Mouse (Mus musculus) c-Kit-positive CD71-positive TER-119-negative erythroid progenitor cells, embryonic 14.5 days (primary cell): ENCODE data around the gene Wnk3.
A peak's percentile ranks its signal among the peaks of the same experiment; 100 is the strongest.
"Not testable (repeated sequence)": the region's sequence is repeated elsewhere in the genome, so short reads cannot be mapped to it uniquely, and the experiment has no call there.

Experiments used
- DNase-seq: peaks from one replicate; pipeline ENCODE4 v3.0.0-alpha.2; 2013; ENCODE audit warnings: low read depth

The Wnk3 gene

GRCm38 (mm10) chrX:151197778-151198177, at the start of gene Wnk3:
Gene Wnk3, plus strand, starts transcription at chrX:151198078.
- no peak for DNase-seq

DNA sequence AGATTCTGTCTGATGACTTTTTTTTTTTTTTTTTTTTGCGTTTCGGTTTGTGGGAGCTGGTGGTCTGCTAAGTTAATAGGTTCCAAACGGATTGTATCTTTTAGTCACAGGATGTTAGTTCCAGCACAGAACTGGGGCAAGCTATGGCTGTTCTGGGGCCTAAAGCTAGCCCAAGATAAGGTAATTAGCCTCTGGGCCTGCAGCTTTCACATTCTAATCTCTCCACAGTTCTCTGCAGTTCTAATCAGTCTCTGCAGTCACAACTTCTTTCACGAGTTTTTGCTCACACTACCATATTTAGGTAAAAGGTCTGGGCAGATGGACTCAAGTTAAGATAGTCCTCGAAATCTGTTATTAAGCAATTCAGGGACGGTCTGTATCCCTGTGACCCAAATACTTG, 39.5 kb upstream of the Wnk3 start:
- DNase-seq = no peak

DNA sequence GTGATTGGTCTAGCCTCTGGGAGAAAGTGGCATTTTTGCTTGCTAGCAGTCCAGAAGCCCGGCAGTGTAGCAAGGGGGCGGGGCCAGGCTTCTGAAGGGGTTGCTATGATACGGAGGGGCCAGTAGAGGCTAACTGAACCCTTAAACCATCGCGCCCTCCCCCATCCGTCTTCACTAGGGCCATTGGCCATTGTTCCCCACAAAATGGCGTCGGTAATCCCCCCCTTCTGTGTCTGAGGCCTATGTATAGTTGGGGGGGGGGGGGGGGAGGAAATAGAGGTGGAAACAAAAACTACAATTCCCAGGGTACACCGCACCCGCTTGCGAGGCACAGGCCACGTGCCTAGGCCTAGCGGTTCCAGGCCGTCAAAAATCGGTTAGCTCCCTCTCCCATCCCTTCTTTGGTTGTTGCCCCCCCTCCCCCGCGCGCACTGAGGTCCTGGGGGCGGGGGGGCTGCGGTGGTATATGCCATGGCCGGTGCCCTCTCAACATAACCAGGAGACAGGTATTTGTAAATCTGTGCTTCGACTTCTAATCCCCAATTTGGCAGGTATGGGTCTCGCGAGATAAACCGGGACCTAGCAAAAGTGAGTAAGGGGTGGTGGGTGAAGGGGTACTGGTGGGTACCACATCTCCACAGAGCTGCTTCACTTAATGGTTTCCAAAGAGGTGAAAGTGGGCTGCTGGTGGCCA, 29.3 kb upstream of the Wnk3 start:
- no peak for DNase-seq

DNA sequence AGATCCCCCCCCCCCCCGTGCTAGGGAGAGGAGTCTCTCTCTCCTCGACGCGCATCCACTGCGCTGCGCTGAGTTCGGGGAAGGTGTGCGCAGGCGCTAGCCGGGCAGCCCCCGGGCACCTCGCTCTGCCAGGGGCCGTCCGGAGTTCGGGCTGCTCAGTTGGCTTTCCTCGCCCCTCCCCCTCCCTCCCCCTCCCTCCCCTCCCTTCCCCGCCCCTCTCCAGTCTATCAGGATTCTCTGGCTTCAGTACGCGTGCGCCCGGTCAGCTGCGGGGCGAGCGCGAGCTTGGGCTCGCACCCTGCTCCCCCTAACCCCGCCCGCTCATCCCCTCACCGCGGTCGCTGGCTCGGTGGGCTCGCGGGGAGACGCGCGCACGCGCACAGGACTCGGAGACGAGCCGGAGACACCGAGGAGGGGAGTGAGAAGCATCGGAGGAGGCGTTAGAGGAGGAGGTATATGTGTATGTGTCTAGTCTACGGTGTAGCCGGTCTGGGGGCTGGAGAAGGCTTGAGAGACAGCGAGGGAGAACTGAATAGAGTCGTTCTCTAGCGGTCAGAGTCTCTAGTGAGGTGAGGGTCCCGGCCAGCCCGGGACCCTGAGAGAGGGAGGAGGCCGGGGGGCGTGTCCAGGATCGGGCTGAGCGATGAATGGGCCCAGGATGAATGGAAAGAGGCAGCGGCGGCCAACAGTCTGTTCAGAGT, 28.5 kb upstream of the Wnk3 start:
- no peak for DNase-seq

GRCm38 (mm10) chrX:151173134-151173533, 24.7 kb upstream of the Wnk3 start:
- DNase-seq = not testable (repeated sequence)

DNA sequence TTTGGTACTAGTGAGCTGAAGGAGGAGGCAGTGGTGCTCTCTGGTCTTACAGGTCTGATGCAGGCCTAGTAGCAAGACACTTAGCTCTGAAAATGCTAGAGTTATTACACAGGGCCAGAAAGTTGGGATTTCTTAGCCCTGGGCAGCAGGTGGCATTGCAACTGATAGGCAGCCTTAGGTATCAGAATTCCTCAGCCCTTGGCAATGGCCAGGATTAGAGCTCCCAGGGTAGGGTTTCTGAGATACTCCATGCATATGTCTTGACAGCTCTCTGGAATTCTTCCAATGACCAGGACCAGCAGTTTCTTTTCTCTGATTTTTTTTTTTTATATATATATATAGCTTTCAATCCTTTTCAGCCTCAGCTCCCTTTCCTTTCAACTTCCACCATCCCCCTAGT, 100.5 kb downstream of the Wnk3 start:
- DNase-seq = no peak

GRCm38 (mm10) chrX:151313732-151314131, 115.9 kb downstream of the Wnk3 start:
- DNase-seq = peak; percentile 11

- no peak for DNase-seq
Measured at GRCm38 (mm10) chrX:151333615-151334014, 135.7 kb downstream of the Wnk3 start.

GRCm38 (mm10) chrX:151337804-151338203, 139.9 kb downstream of the Wnk3 start:
- no peak for DNase-seq

DNA sequence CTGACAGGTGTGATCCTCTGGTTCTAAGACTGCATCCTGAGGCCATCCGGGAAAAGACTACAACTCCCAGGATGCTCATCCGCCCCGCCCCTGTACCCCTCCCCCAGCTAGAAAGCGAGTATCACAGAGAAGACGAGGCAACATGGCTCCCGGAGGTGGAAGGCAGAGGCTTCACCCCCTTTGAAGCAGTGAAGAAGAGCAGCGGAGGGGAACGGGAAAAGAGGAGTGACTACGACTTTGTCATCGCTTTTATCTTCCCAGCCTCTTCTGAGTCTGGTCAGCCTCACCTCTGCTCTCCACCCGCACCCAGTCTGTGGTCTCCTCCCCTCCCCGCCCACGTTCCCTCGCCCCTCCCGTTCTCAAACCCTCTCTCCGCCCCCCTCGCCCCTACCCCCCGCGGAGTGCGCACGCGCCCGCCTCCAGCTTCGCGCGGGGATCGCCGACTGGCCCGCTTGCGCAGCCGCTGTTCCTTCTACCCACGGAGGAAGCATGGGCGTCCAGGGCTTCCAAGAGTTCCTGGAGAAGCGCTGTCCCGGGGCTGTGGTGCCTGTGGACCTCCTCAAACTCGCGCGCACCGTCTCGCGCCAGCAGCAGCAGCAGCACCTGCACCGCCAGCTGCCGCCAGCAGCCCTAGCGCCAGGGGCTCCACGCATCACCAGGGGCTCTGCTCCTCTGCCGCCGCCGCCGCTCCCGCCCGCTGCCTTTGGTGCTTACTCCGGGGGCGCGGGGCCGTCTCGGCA, 146.1 kb downstream of the Wnk3 start, which contains the start of gene Fam120c:
Fam120c (plus strand) TSS at position 415 of the 740 bp plus-strand sequence.
- peak; percentile 66 for DNase-seq

GRCm38 (mm10) chrX:151344501-151344984, 146.7 kb downstream of the Wnk3 start:
- DNase-seq = no peak

- no peak for DNase-seq
Measured at GRCm38 (mm10) chrX:151345333-151346125, 147.7 kb downstream of the Wnk3 start.

GRCm38 (mm10) chrX:151347278-151347677, 149.4 kb downstream of the Wnk3 start:
- DNase-seq = no peak

GRCm38 (mm10) chrX:151349322-151349721, 151.4 kb downstream of the Wnk3 start:
- no peak for DNase-seq
